Mouse (Mus musculus): ENCODE data around the gene Olfr109. TPM values are rescaled to one million over a fixed set of nuclear protein-coding genes. Genes with fewer than 3 reads are reported as not detected.

The Olfr109 gene
- total and polyA plus RNA-seq, 2 experiments from 2014 or later, result not detected

GRCm38 (mm10) chr17:37507730-37508129 lies 49.0 kb downstream of the Olfr109 start, which contains the start of gene Olfr111:
TSS of gene Olfr111 (plus strand) at chr17:37508030.
- TF ChIP-seq EP300 (IDR thresholded peaks at IDR 0.05; ENCODE audit: low read depth) (no peak), CTCF (IDR thresholded peaks at IDR 0.05; ENCODE audit: low read depth) (no peak)
- 72% methylated on average over 4 of the region's 4 CpGs for WGBS
- H3K27ac ChIP-seq (ENCODE audit: low read depth), result no peak within 1 kb of the TSS
- H3K4me1 ChIP-seq (ENCODE audit: control insufficient read depth, insufficient read depth), result no peaks in the 10 kb centered on the region
- H3K4me2 ChIP-seq (ENCODE audit: low read depth, low read length), result no peak within 1 kb of the TSS
- DNase-seq (ENCODE audit: low spot score) (no peak), ATAC-seq (ENCODE audit: insufficient read depth, low read depth) (no peak)
- no peaks in the 10 kb centered on the region for H3K9me3 ChIP-seq (replicated peaks; ENCODE audit: control insufficient read depth, low read length)
- no peak within 1 kb of the TSS for H3K4me3 ChIP-seq (ENCODE audit: low read depth, low read length)
- no peaks in the 10 kb centered on the region for H3K36me3 ChIP-seq (replicated peaks; ENCODE audit: control insufficient read depth, insufficient read depth, low read length)
- H3K27me3 ChIP-seq (ENCODE audit: control insufficient read depth, insufficient read depth, low read length), result no peaks in the 10 kb centered on the region
- no peak within 1 kb of the TSS for H3K9ac ChIP-seq (replicated peaks; ENCODE audit: low read depth, low read length)

Other genes with a start within 250 kb of the Olfr109 start
- not detected in 2 replicates for gene Olfr95, start 245.8 kb upstream of the Olfr109 start, total RNA-seq (2014; rRNA removed; ENCODE audit: low replicate concordance)
- gene Olfr95, start 245.8 kb upstream of the Olfr109 start, polyA plus RNA-seq (2015; fragmentation: Nextera tagmentation; extraction: Ambion mirVana), result not detected in 2 replicates
- not detected in 2 replicates for gene Olfr96, start 238.8 kb upstream of the Olfr109 start, total RNA-seq (2014; rRNA removed; ENCODE audit: low replicate concordance)
- gene Olfr96, start 238.8 kb upstream of the Olfr109 start, polyA plus RNA-seq (2015; fragmentation: Nextera tagmentation; extraction: Ambion mirVana), result not detected in 2 replicates
- gene Olfr97, start 221.6 kb upstream of the Olfr109 start, total RNA-seq (2014; rRNA removed; ENCODE audit: low replicate concordance), result not detected in 2 replicates
- not detected in 2 replicates for gene Olfr97, start 221.6 kb upstream of the Olfr109 start, polyA plus RNA-seq (2015; fragmentation: Nextera tagmentation; extraction: Ambion mirVana)
- gene Olfr98, start 195.2 kb upstream of the Olfr109 start, total RNA-seq (2014; rRNA removed; ENCODE audit: low replicate concordance), result not detected in 2 replicates
- not detected in 2 replicates for gene Olfr98, start 195.2 kb upstream of the Olfr109 start, polyA plus RNA-seq (2015; fragmentation: Nextera tagmentation; extraction: Ambion mirVana)
- gene H2-M3, start 188.7 kb upstream of the Olfr109 start, total RNA-seq (2014; rRNA removed; ENCODE audit: low replicate concordance), result 0.42 and 0.43 TPM in 2 replicates
- gene H2-M3, start 188.7 kb upstream of the Olfr109 start, polyA plus RNA-seq (2015; fragmentation: Nextera tagmentation; extraction: Ambion mirVana), result 2.6 and 2.9 TPM in 2 replicates
- not detected in 2 replicates for gene Olfr99, start 175.5 kb upstream of the Olfr109 start, total RNA-seq (2014; rRNA removed; ENCODE audit: low replicate concordance)
- not detected in 2 replicates for gene Olfr99, start 175.5 kb upstream of the Olfr109 start, polyA plus RNA-seq (2015; fragmentation: Nextera tagmentation; extraction: Ambion mirVana)
- not detected in 2 replicates for gene Olfr101, start 154.6 kb upstream of the Olfr109 start, total RNA-seq (2014; rRNA removed; ENCODE audit: low replicate concordance)
- gene Olfr101, start 154.6 kb upstream of the Olfr109 start, polyA plus RNA-seq (2015; fragmentation: Nextera tagmentation; extraction: Ambion mirVana), result not detected in 2 replicates
- not detected in 2 replicates for gene Olfr102, start 141.9 kb upstream of the Olfr109 start, total RNA-seq (2014; rRNA removed; ENCODE audit: low replicate concordance)
- not detected in 2 replicates for gene Olfr102, start 141.9 kb upstream of the Olfr109 start, polyA plus RNA-seq (2015; fragmentation: Nextera tagmentation; extraction: Ambion mirVana)
- not detected in 2 replicates for gene Olfr103, start 119.2 kb upstream of the Olfr109 start, total RNA-seq (2014; rRNA removed; ENCODE audit: low replicate concordance)
- gene Olfr103, start 119.2 kb upstream of the Olfr109 start, polyA plus RNA-seq (2015; fragmentation: Nextera tagmentation; extraction: Ambion mirVana), result not detected in 2 replicates
- gene Olfr104-ps, start 99.3 kb upstream of the Olfr109 start, total RNA-seq (2014; rRNA removed; ENCODE audit: low replicate concordance), result not detected in 2 replicates
- not detected in 2 replicates for gene Olfr104-ps, start 99.3 kb upstream of the Olfr109 start, polyA plus RNA-seq (2015; fragmentation: Nextera tagmentation; extraction: Ambion mirVana)
- not detected in 2 replicates for gene Olfr105-ps, start 79.9 kb upstream of the Olfr109 start, total RNA-seq (2014; rRNA removed; ENCODE audit: low replicate concordance)
- not detected in 2 replicates for gene Olfr105-ps, start 79.9 kb upstream of the Olfr109 start, polyA plus RNA-seq (2015; fragmentation: Nextera tagmentation; extraction: Ambion mirVana)
- gene Olfr106-ps, start 68.5 kb upstream of the Olfr109 start, total RNA-seq (2014; rRNA removed; ENCODE audit: low replicate concordance), result not detected in 2 replicates
- not detected in 2 replicates for gene Olfr106-ps, start 68.5 kb upstream of the Olfr109 start, polyA plus RNA-seq (2015; fragmentation: Nextera tagmentation; extraction: Ambion mirVana)
- not detected in 2 replicates for gene Olfr107, start 59.7 kb upstream of the Olfr109 start, total RNA-seq (2014; rRNA removed; ENCODE audit: low replicate concordance)
- gene Olfr107, start 59.7 kb upstream of the Olfr109 start, polyA plus RNA-seq (2015; fragmentation: Nextera tagmentation; extraction: Ambion mirVana), result not detected in 2 replicates
- gene Olfr108, start 13.4 kb upstream of the Olfr109 start, total RNA-seq (2014; rRNA removed; ENCODE audit: low replicate concordance), result not detected in 2 replicates
- not detected in 2 replicates for gene Olfr108, start 13.4 kb upstream of the Olfr109 start, polyA plus RNA-seq (2015; fragmentation: Nextera tagmentation; extraction: Ambion mirVana)
- not detected in 2 replicates for gene H2-M2, start 24.6 kb downstream of the Olfr109 start, total RNA-seq (2014; rRNA removed; ENCODE audit: low replicate concordance)
- gene H2-M2, start 24.6 kb downstream of the Olfr109 start, polyA plus RNA-seq (2015; fragmentation: Nextera tagmentation; extraction: Ambion mirVana), result not detected in 2 replicates
- not detected in 2 replicates for gene Olfr110, start 33.6 kb downstream of the Olfr109 start, total RNA-seq (2014; rRNA removed; ENCODE audit: low replicate concordance)
- gene Olfr110, start 33.6 kb downstream of the Olfr109 start, polyA plus RNA-seq (2015; fragmentation: Nextera tagmentation; extraction: Ambion mirVana), result not detected in 2 replicates
- not detected in 2 replicates for gene Olfr111, start 49.1 kb downstream of the Olfr109 start, total RNA-seq (2014; rRNA removed; ENCODE audit: low replicate concordance)
- not detected in 2 replicates for gene Olfr111, start 49.1 kb downstream of the Olfr109 start, polyA plus RNA-seq (2015; fragmentation: Nextera tagmentation; extraction: Ambion mirVana)
- gene Olfr112, start 110.5 kb downstream of the Olfr109 start, total RNA-seq (2014; rRNA removed; ENCODE audit: low replicate concordance), result not detected in 2 replicates
- not detected in 2 replicates for gene Olfr112, start 110.5 kb downstream of the Olfr109 start, polyA plus RNA-seq (2015; fragmentation: Nextera tagmentation; extraction: Ambion mirVana)
- not detected in 2 replicates for gene Olfr113, start 118.7 kb downstream of the Olfr109 start, total RNA-seq (2014; rRNA removed; ENCODE audit: low replicate concordance)
- not detected in 2 replicates for gene Olfr113, start 118.7 kb downstream of the Olfr109 start, polyA plus RNA-seq (2015; fragmentation: Nextera tagmentation; extraction: Ambion mirVana)
- not detected in 2 replicates for gene Olfr114, start 133.8 kb downstream of the Olfr109 start, total RNA-seq (2014; rRNA removed; ENCODE audit: low replicate concordance)
- not detected in 2 replicates for gene Olfr114, start 133.8 kb downstream of the Olfr109 start, polyA plus RNA-seq (2015; fragmentation: Nextera tagmentation; extraction: Ambion mirVana)
- gene Olfr115, start 168.2 kb downstream of the Olfr109 start, total RNA-seq (2014; rRNA removed; ENCODE audit: low replicate concordance), result not detected in 2 replicates
- not detected in 2 replicates for gene Olfr115, start 168.2 kb downstream of the Olfr109 start, polyA plus RNA-seq (2015; fragmentation: Nextera tagmentation; extraction: Ambion mirVana)
- gene Olfr116, start 168.3 kb downstream of the Olfr109 start, total RNA-seq (2014; rRNA removed; ENCODE audit: low replicate concordance), result not detected in 2 replicates
- gene Olfr116, start 168.3 kb downstream of the Olfr109 start, polyA plus RNA-seq (2015; fragmentation: Nextera tagmentation; extraction: Ambion mirVana), result not detected in 2 replicates
- not detected in 2 replicates for gene Olfr117, start 204.9 kb downstream of the Olfr109 start, total RNA-seq (2014; rRNA removed; ENCODE audit: low replicate concordance)
- gene Olfr117, start 204.9 kb downstream of the Olfr109 start, polyA plus RNA-seq (2015; fragmentation: Nextera tagmentation; extraction: Ambion mirVana), result not detected in 2 replicates
- not detected in 2 replicates for gene Olfr118, start 208.1 kb downstream of the Olfr109 start, total RNA-seq (2014; rRNA removed; ENCODE audit: low replicate concordance)
- not detected in 2 replicates for gene Olfr118, start 208.1 kb downstream of the Olfr109 start, polyA plus RNA-seq (2015; fragmentation: Nextera tagmentation; extraction: Ambion mirVana)
- not detected in 2 replicates for gene Olfr119, start 237.6 kb downstream of the Olfr109 start, total RNA-seq (2014; rRNA removed; ENCODE audit: low replicate concordance)
- not detected in 2 replicates for gene Olfr119, start 237.6 kb downstream of the Olfr109 start, polyA plus RNA-seq (2015; fragmentation: Nextera tagmentation; extraction: Ambion mirVana)

Data from heart, postnatal 0 days (tissue).